In genomic region chr19:29100874-29101542, GRCm38 (mm10) we compare ENCODE assay signal across 8 mouse cellular contexts. TPM values are rescaled to one million over a fixed set of nuclear protein-coding genes. Genes with fewer than 3 reads are reported as not detected.
DNase-seq lines count a peak whose midpoint lies in the region; ATAC-seq and TF ChIP-seq lines count a peak whose summit lies in the region.

Rcl1 (plus strand) TSS chr19:29101375.

- peak; percentile 97 for DNase-seq in A20 (ENCODE audit: low read depth, low spot score)
- peak; percentile 99 for DNase-seq in heart, embryonic 10.5 days (ENCODE audit: low spot score)
- DNase-seq in liver = peak; percentile 97
- DNase-seq in spleen, postnatal 4 days (ENCODE audit: low spot score in 2 of 2) = peak; percentile 94 to 96

- H3K27me3 ChIP-seq in heart, embryonic 10.5 days (ENCODE audit: insufficient read depth, poor library complexity, severe bottlenecking) = no peaks in the 10 kb centered on the region
- no peaks in the 10 kb centered on the region for H3K27me3 ChIP-seq in kidney, embryonic 15.5 days

- peak within 1 kb of the TSS; percentile 98 for H3K4me3 ChIP-seq in bone marrow macrophage, adult 2 months (ENCODE audit: insufficient read depth, low read length)
- peak within 1 kb of the TSS; percentile 84 for H3K4me3 ChIP-seq in embryonic fibroblast, embryonic 13.5 days (ENCODE audit: insufficient read depth, low read length)
- peak within 1 kb of the TSS; percentile 98 for H3K4me3 ChIP-seq in heart, embryonic 10.5 days
- peak within 1 kb of the TSS; percentile 82 for H3K4me3 ChIP-seq in kidney, embryonic 15.5 days (replicated peaks)

- no peak within 1 kb of the TSS for H3K27ac ChIP-seq in bone marrow macrophage, adult 2 months (ENCODE audit: insufficient read depth, low read depth, low read length)
- H3K27ac ChIP-seq in embryonic fibroblast, embryonic 13.5 days (ENCODE audit: insufficient read depth, low read length) = no peak within 1 kb of the TSS
- peak within 1 kb of the TSS; percentile 91 for H3K27ac ChIP-seq in heart, embryonic 10.5 days
- peak within 1 kb of the TSS; percentile 70 for H3K27ac ChIP-seq in kidney, embryonic 15.5 days

- under 1% methylated on average over 58 of the region's 58 CpGs for WGBS in heart, embryonic 10.5 days
- under 1% methylated on average over 58 of the region's 58 CpGs for WGBS in kidney, embryonic 15.5 days

- peak within 1 kb of the TSS; percentile 69 for H3K9ac ChIP-seq in kidney, embryonic 15.5 days

- H3K36me3 ChIP-seq in heart, embryonic 10.5 days = no peaks in the 10 kb centered on the region
- no peaks in the 10 kb centered on the region; the same call in 1 of the 2 replicates for H3K36me3 ChIP-seq in kidney, embryonic 15.5 days

- peak; percentile 93; the same call in 1 of the 2 replicates for TF ChIP-seq POLR2A in bone marrow macrophage, adult 2 months (IDR thresholded peaks at IDR 0.05; ENCODE audit: borderline replicate concordance, low read depth, low read length)
- TF ChIP-seq POLR2A in embryonic fibroblast, embryonic 13.5 days (IDR thresholded peaks at IDR 0.05; ENCODE audit: low read depth, low read length) = peak; percentile 95

- peaks cover 3% of the 10 kb centered on the region; the same call in 1 of the 2 replicates for H3K4me1 ChIP-seq in bone marrow macrophage, adult 2 months (ENCODE audit: control insufficient read depth, insufficient read depth, low read length)
- peaks cover 5% of the 10 kb centered on the region; the same call in 1 of the 2 replicates for H3K4me1 ChIP-seq in embryonic fibroblast, embryonic 13.5 days (ENCODE audit: control insufficient read depth, insufficient read depth, low read length)
- peaks cover 23% of the 10 kb centered on the region for H3K4me1 ChIP-seq in heart, embryonic 10.5 days
- peaks cover 17% of the 10 kb centered on the region for H3K4me1 ChIP-seq in kidney, embryonic 15.5 days

- no peaks in the 10 kb centered on the region for H3K9me3 ChIP-seq in heart, embryonic 10.5 days
- H3K9me3 ChIP-seq in kidney, embryonic 15.5 days (replicated peaks) = no peaks in the 10 kb centered on the region

- ATAC-seq in kidney, embryonic 15.5 days (replicated peaks; ENCODE audit: low FRiP score) = peak; percentile 100
- ATAC-seq in monocyte, adult 5-6 weeks (replicated peaks; ENCODE audit: insufficient number of reproducible peaks, low FRiP score, low TSS enrichment, poor library complexity, severe bottlenecking) = peak; percentile 100

- TF ChIP-seq CTCF in bone marrow macrophage, adult 2 months (IDR thresholded peaks at IDR 0.05; ENCODE audit: low read depth, low read length) = no peak
- no peak for TF ChIP-seq CTCF in embryonic fibroblast, embryonic 13.5 days (IDR thresholded peaks at IDR 0.05; ENCODE audit: borderline replicate concordance, insufficient read depth, low read length)

- peak within 1 kb of the TSS; percentile 75 for H3K4me2 ChIP-seq in kidney, embryonic 15.5 days

RNA-seq across cellular contexts. Expression of gene Rcl1, which starts in this region (rescaled TPM):
- 3.4 and 3.9 TPM in 2 replicates for polyA plus RNA-seq in bone marrow macrophage, adult 2 months (2012; ENCODE audit: insufficient read depth, insufficient read length, missing spikeins)
- polyA plus RNA-seq in embryonic fibroblast, embryonic 13.5 days (2011; ENCODE audit: insufficient read length, low read depth, missing spikeins) = 17.0 and 17.2 TPM in 2 replicates
- polyA plus RNA-seq in heart, embryonic 10.5 days (2016; fragmentation: Nextera tagmentation; extraction: Ambion mirVana) = 38.9 and 64.4 TPM in 2 replicates
- polyA plus RNA-seq in kidney, embryonic 15.5 days (2015; fragmentation: Nextera tagmentation; extraction: Ambion mirVana) = 63.1 and 63.8 TPM in 2 replicates
- 11.4 to 15.9 TPM (median 12.8 TPM) in 3 replicates for total RNA-seq in monocyte, adult 5-6 weeks (2017)

Comparison
In these comparisons a context has a peak if more than half of its experiments do, and no peak if none do; other contexts are left out.
1. H3K27ac ChIP-seq: peak in heart, embryonic 10.5 days (single experiment) and kidney, embryonic 15.5 days (single experiment); none in bone marrow macrophage, adult 2 months (single experiment) and embryonic fibroblast, embryonic 13.5 days (single experiment).
2. Peak in every context shown above with its lines, with median percentiles within 50 percentile points of each other: DNase-seq and H3K4me3 ChIP-seq.